Mouse (Mus musculus) cerebellum, adult 11 months (tissue): Measurements from ENCODE around the gene Arfgap2.
A peak's percentile ranks its signal among the peaks of the same experiment; 100 is the strongest.

Source experiments
- DNase-seq: peaks from one replicate; pipeline ENCODE4 v3.0.0; 2022

Arfgap2 gene

DNA sequence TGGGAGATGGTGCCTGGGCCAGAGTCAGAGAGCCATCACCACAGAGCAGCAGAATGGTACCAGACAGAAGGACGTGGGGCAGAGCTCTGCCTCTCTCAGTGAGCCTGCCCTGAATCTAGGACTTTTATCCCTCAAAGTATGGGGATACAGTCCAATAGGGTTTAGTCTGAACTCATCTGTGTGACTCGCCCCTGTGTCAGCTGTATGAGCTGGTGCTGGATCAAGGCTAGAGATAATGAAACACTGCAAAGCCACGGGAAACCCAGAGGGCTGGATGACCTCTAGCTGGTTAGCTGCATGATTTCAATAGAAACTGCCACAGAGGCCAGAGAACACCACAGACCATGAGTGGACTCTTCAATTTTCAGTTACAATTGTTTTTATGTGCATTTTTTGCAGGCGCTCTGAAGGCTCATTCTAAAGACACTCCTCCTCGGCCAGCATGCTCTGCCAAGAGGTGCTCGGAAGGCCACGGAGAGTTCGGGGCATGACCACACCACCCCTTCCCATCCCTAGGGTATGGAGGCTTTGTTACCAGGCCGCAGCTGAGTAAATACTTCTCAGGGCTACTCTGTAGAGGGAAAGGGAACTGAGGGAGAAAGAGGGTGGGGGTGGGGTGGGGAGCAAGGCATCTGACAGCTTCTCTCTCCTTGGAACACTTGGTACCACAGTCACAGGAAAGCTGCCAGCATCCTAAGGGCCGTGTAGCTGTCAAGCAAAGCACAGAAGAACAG, 48.0 kb downstream of the Arfgap2 start:
- DNase-seq: no peak

DNA sequence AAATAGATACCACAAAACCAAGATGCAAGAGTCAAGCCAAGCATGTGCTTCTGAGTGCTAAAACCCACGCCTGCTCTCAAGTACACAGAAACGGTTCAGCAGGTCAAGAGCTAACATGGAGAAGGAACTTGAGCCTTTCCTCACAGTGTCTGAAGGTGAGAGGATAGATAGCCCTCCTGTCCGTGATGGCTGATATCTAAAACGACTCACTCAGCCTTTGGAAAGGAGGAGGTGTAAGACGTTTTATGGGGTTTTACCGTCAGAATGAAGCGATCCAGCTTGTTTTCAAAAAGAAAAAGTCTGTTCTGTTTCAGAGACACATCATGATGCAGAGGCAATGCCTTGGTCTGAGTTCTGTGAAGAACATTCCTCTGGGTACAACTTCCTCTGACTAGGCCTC, 49.4 kb downstream of the Arfgap2 start:
- DNase-seq: no peak

DNA sequence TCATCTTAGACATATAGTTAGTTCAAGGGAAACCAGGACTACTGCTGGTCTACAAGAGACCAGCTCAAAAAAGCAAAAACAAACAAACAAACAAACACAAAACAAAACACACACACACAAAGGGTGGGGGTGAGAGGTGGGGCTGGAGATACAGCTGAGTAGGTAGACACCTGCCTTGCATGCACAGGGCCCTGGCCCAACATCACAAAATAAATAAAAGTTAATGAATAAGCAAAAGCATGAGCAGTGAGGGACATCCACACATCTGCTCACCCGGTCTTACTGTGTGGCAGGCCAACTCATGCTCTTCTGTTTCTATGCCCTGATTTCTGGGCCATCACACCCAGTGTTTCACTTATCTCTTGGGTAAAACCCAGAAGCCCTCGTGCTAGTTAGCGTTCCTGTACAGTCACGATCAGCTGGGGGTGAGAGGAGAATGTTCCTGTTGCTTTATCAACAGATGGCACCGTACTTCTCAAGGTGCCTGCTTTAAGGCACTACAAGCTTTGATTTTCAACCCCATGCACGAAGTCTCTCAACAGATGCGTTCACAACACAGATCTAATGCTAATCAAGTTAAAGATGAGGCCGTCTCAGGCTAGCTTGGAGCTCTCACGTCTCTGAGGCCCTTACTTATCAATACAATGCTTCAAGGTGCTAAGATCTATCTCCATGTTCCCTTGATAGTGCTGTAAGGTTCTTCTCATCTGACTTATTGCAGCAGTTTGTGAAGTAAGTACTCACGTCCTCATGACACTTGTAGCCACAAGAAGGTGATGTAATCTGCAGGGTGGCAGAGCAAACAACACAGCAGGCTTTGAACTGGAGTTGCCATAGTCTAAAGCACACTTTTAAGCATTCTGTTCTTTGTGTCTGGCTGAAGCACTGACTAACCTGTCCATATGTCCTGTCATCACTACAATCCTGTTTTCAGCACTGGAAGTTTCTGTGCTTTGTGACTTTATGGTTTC, 56.1 kb downstream of the Arfgap2 start:
- DNase-seq: no peak

DNA sequence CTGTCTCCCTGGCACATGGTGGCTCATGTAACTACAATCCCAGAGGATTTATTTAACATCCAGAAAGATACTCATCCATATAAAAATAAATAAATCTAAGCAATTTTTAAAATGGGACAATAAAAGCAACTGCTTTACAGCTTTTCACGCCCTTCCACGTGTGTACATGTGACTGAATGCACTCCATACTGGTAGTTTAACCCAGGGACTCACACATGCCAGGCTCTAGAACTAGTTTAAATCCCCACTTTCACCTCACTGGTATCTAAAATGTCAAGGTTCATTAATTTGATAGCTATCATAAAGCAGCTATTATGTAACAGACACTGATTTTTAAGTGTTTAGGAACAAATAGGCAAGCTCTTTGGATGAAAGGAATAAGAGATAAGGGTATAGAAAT, 57.1 kb downstream of the Arfgap2 start:
- DNase-seq: no peak

DNA sequence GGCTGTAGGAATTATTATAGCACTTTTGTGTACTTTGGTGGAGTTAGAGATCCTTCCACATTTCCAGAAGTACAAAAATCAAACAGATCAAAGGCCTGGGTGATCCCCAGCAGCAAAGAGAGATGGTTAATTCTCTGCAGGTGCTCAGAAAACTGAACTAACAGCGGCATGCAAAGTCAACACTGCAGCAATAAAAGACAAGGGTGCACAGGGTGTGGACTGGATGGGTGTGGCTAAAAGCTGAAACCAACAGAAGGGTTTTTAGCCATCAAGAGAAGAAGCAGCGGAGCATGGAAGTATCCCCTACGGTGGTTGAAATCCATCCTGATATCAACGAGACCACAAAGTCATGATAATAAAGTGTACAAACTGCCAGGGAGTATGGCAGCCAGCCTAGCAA, 57.7 kb downstream of the Arfgap2 start:
- no peak for DNase-seq

DNA sequence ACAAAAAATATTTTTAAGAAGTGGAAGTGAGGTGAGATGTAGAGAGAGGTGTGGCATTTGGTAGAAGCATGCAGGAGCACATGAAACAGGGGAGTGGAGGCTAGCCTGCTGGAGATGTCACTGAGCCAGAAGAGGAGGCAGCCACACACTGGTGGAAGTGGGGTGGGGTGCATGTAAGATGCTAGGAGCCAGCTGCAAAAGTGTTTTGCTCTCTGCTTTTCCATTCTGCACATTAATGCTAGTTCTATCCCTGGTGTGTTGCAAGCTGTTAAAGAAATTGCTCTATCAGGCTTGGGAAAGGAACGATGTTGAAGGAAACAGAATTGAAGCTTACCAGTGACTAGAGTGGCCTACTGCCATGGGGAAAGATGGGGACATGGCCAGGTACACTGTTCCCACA, 59.6 kb downstream of the Arfgap2 start:
- DNase-seq: no peak

DNA sequence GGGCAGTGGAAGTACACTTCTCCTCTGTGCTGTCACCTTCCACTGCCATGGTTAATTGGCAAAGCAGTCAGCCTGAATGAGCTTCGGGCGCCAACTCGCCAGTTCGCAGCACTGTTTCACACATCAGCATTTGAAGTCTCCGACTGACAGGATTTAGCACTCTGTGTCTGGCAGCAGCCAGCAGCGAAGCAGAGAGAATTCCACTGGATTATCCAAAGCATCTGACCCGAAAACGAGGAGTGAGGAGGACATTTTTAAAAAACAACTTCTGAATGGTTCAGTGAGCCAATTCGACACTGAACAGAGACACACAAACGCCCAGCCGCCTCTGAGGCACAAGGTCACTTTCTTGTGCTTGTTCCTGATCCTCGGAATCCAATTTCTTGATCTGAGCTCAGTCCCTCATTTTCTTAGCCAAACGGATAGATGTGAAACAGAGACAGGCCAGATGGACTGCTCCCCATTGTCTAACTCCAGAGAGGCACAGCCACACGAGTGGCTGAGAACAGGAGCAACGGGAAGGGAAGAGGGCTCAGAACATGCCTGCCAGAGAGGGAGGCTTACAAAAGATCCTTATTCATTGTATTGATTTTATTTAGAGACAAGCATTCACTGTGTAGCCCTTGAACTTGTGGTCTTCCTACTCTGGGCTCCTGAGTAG, 60.1 kb downstream of the Arfgap2 start:
- DNase-seq: peak; percentile 7
